ENCODE assay signal across 8 mouse cellular contexts in genomic region chr2:180104659-180105377, GRCm38 (mm10). TPM values are rescaled to one million over a fixed set of nuclear protein-coding genes. Genes with fewer than 3 reads are reported as not detected.
A peak's percentile ranks its signal among the peaks of the same experiment; 100 is the strongest.
DNase-seq lines count a peak whose midpoint lies in the region; ATAC-seq and TF ChIP-seq lines count a peak whose summit lies in the region.

No protein-coding gene starts in this region.

- peak; percentile 61 for ATAC-seq in lung, embryonic 14.5 days (ENCODE audit: insufficient read depth)
- no peak; the same call in 1 of the 2 replicates for ATAC-seq in intestine, embryonic 15.5 days

- H3K27ac ChIP-seq in lung, embryonic 14.5 days (ENCODE audit: low read depth): no peak overlapping the region
- 0 out of 2 replicates have a peak overlapping the region, but pooled peaks have one; percentile 62 for H3K27ac ChIP-seq in forebrain, embryonic 10.5 days
- H3K27ac ChIP-seq in intestine, embryonic 15.5 days: no peak overlapping the region

- no peaks in the 10 kb centered on the region for H3K4me1 ChIP-seq in lung, embryonic 14.5 days (ENCODE audit: insufficient read depth)
- H3K4me1 ChIP-seq in forebrain, embryonic 10.5 days: peaks cover 37% of the 10 kb centered on the region
- H3K4me1 ChIP-seq in intestine, embryonic 15.5 days (replicated peaks): peaks cover 22% of the 10 kb centered on the region

- no peaks in the 10 kb centered on the region for H3K9me3 ChIP-seq in lung, embryonic 14.5 days (ENCODE audit: low read depth, low read length)
- no peaks in the 10 kb centered on the region for H3K9me3 ChIP-seq in forebrain, embryonic 10.5 days
- H3K9me3 ChIP-seq in intestine, embryonic 15.5 days: no peaks in the 10 kb centered on the region

- WGBS in lung, embryonic 14.5 days: 10% methylated on average over 24 of the region's 24 CpGs
- WGBS in forebrain, embryonic 10.5 days: 9% methylated on average over 24 of the region's 24 CpGs
- 14% methylated on average over 24 of the region's 24 CpGs for WGBS in intestine, embryonic 15.5 days

- peaks cover 59% of the 10 kb centered on the region for H3K27me3 ChIP-seq in lung, embryonic 14.5 days (ENCODE audit: insufficient read depth, low read length)
- peaks cover 72% of the 10 kb centered on the region for H3K27me3 ChIP-seq in forebrain, embryonic 10.5 days (ENCODE audit: poor library complexity, severe bottlenecking)
- H3K27me3 ChIP-seq in intestine, embryonic 15.5 days (replicated peaks): peaks cover 61% of the 10 kb centered on the region

- DNase-seq in lung, embryonic 14.5 days: no peak
- no peak for DNase-seq in lung, postnatal 25 days (ENCODE audit: low spot score)
- DNase-seq in forebrain, embryonic 10.5 days (ENCODE audit: extremely low spot score, low spot score): no peak
- DNase-seq in naive thymus-derived CD4-positive, alpha-beta T cell, adult 2 months (ENCODE audit: low read depth): peak; percentile 52
- no peak for DNase-seq in B cell, adult 2 months
- DNase-seq in layer of hippocampus, postnatal 25 days (ENCODE audit: extremely low spot score in 1 of 2, low spot score in 1 of 2): no peak
- no peak for DNase-seq in testis, postnatal 14 days (ENCODE audit: low spot score)

- H3K4me3 ChIP-seq in lung, embryonic 14.5 days (ENCODE audit: low read depth, low read length): peak overlapping the region; percentile 44
- H3K4me3 ChIP-seq in forebrain, embryonic 10.5 days: peak overlapping the region; percentile 64
- H3K4me3 ChIP-seq in intestine, embryonic 15.5 days (replicated peaks): peak overlapping the region; percentile 52

- H3K36me3 ChIP-seq in lung, embryonic 14.5 days (ENCODE audit: insufficient read depth): no peaks in the 10 kb centered on the region
- no peaks in the 10 kb centered on the region for H3K36me3 ChIP-seq in forebrain, embryonic 10.5 days (replicated peaks)
- H3K36me3 ChIP-seq in intestine, embryonic 15.5 days: no peaks in the 10 kb centered on the region

- peak overlapping the region; percentile 97 for H3K4me2 ChIP-seq in lung, embryonic 14.5 days
- H3K4me2 ChIP-seq in intestine, embryonic 15.5 days (replicated peaks): peak overlapping the region; percentile 94

- no peak for TF ChIP-seq CTCF in lung, embryonic 14.5 days (IDR thresholded peaks at IDR 0.05; ENCODE audit: low read depth)

- H3K9ac ChIP-seq in lung, embryonic 14.5 days: no peak overlapping the region
- no peak overlapping the region for H3K9ac ChIP-seq in intestine, embryonic 15.5 days

RNA-seq across cellular contexts. Expression of gene Hrh3, which starts 0.5 kb away (rescaled TPM):
- polyA plus RNA-seq in lung, embryonic 14.5 days (2014; fragmentation: Nextera tagmentation; extraction: Ambion mirVana): not detected in 2 replicates
- 1.1 and 1.3 TPM in 2 replicates for polyA plus RNA-seq in forebrain, embryonic 10.5 days (2016; fragmentation: Nextera tagmentation; extraction: Ambion mirVana)
- polyA plus RNA-seq in intestine, embryonic 15.5 days (2015; fragmentation: Nextera tagmentation; extraction: Ambion mirVana): 0.08 TPM in 1 of 2 replicates, not detected in the other
- 10 to 100 TPM; 45.3 to 50.7 TPM for total RNA-seq in layer of hippocampus, postnatal 25 days (2021)

RNA-seq across cellular contexts. Expression of gene Osbpl2, which starts 14.3 kb away (rescaled TPM):
- polyA plus RNA-seq in lung, embryonic 14.5 days (2014; fragmentation: Nextera tagmentation; extraction: Ambion mirVana): 30.9 and 31.1 TPM in 2 replicates
- polyA plus RNA-seq in forebrain, embryonic 10.5 days (2016; fragmentation: Nextera tagmentation; extraction: Ambion mirVana): 23.9 and 26.2 TPM in 2 replicates
- 29.6 and 32.8 TPM in 2 replicates for polyA plus RNA-seq in intestine, embryonic 15.5 days (2015; fragmentation: Nextera tagmentation; extraction: Ambion mirVana)
- total RNA-seq in layer of hippocampus, postnatal 25 days (2021): 10 to 100 TPM; 46.6 to 47.0 TPM

RNA-seq across cellular contexts. Expression of gene Mtg2, which starts 34.4 kb away (rescaled TPM):
- 23.4 and 25.3 TPM in 2 replicates for polyA plus RNA-seq in lung, embryonic 14.5 days (2014; fragmentation: Nextera tagmentation; extraction: Ambion mirVana)
- 34.0 and 35.2 TPM in 2 replicates for polyA plus RNA-seq in forebrain, embryonic 10.5 days (2016; fragmentation: Nextera tagmentation; extraction: Ambion mirVana)
- 24.9 and 28.2 TPM in 2 replicates for polyA plus RNA-seq in intestine, embryonic 15.5 days (2015; fragmentation: Nextera tagmentation; extraction: Ambion mirVana)
- 10 to 100 TPM; 17.6 to 17.9 TPM for total RNA-seq in layer of hippocampus, postnatal 25 days (2021)
